Mouse (Mus musculus): ENCODE measurements around the gene Car14. TPM values are rescaled to one million over a fixed set of nuclear protein-coding genes. Genes with fewer than 3 reads are reported as not detected.
A peak's percentile ranks its signal among the peaks of the same experiment; 100 is the strongest.
"Not testable (repeated sequence)": the region's sequence is repeated elsewhere in the genome, so short reads cannot be mapped to it uniquely, and the experiment has no call there.

The Car14 gene
- polyA plus RNA-seq, 1 experiment from 2014 or later, result 10.6 TPM

DNA sequence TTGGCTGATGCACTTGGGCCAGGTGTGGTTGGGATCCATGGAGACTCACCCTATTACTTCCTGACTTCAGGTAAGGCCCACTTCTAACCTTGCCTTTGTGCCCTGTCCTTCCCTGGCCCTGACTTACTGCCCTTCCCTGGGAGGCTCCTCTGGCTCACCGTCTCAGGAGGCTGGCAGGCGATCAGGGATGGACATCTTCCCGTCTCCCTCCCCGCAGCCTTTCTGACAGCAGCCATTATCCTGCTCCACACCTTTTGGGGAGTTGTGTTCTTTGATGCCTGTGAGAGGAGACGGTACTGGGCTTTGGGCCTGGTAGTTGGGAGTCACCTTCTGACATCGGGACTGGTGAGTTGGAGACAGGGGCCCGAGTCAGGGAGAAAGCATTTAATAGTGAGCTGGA lies 9.0 kb downstream of the Car14 start:
- not testable (repeated sequence) for H3K4me3 ChIP-seq, H3K9me3 ChIP-seq

DNA sequence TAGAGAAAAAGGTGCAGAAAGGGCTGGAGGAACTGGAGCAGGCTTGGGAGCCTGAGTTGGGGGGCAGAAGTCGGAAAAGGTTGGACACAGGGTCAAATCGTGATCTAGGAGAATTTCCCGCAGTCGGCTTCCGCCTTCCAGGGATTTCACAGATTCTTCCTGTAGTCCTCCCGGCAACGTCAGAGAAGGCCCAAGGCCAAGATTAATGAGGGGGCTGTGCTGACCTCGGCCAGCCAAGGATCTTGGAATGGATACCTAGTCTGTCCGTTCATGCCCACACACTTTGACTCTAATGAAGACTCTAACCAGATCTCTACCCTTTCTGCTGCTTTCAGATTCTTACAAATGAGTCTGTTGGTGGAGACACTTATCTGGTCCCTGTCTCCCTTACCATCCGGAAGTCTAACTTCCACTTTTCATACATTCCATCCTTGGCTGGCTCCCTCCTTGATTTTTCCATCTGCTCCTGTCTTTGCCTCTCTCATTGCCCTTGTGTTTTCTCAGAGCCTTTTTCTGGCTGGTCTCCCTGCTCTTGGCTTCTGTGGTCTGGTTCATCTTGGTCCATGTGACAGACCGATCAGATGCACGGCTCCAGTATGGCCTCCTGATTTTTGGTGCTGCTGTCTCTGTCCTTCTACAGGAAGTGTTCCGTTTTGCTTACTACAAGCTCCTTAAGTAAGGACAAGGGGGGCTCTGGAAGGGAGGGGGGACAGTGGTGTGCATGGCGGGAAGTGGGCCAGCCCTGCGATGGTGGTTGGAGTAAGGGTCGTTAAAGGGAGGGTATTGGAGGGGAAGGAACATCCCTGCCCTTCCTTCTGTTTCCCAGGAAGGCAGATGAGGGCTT lies 10.0 kb downstream of the Car14 start:
- Histone ChIP-seq H3K4me3 (peak overlapping the region; percentile 61), H3K9ac (peak overlapping the region; percentile 69), H3K36me3 (replicated peaks) (no peaks in the 10 kb centered on the region), H3K27me3 (replicated peaks) (no peaks in the 10 kb centered on the region), H3K27ac (peak overlapping the region; percentile 79), H3K4me2 (peak overlapping the region; percentile 67), H3K9me3 (no peaks in the 10 kb centered on the region), H3K4me1 (peaks cover 21% of the 10 kb centered on the region)
- WGBS, result 22% methylated on average over 16 of the region's 16 CpGs
- no peak; the same call in 1 of the 2 replicates for ATAC-seq (replicated peaks)

More for the DNA sequence above, 9.0 kb downstream of the Car14 start:
- not testable (repeated sequence) for H3K4me2 ChIP-seq; H3K9ac ChIP-seq; H3K27me3 ChIP-seq (replicated peaks); H3K27ac ChIP-seq; ATAC-seq (replicated peaks); H3K36me3 ChIP-seq (replicated peaks)
- 87% methylated on average over 7 of the region's 7 CpGs for WGBS
- H3K4me1 ChIP-seq, result peaks cover 21% of the 10 kb centered on the region

DNA sequence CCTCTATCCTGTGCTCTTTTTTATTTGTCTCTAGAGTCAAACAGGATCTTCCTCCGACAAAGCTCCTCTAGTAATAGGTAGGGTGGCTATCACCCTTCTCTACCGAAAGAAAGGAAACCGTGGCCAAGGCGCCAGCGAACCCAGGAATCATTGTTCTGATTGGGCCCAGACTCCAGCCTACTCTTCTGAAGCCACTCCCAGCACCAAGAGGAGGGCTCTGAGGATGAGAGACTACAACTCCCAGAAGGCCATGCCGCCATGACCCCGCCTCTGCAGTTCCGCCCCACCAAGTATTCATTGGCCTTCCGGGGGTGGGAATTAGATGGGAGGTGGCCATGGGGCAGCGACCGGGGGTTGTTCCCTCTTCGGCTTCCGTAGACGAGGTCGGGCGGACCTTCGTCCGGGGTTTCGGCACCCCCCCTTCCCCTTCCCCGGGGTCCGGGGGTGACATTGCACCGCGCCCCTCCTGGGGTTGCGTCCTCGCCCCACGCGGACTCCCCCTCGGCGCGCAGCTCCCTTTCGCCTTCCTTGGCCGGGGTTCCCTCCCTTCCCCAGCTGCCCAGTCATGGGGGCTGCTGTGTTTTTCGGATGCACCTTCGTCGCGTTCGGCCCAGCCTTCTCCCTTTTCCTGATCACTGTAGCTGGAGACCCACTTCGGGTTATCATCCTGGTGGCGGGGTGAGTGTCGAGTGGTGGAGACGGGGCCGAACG lies 10.7 kb downstream of the Car14 start, which contains the start of gene Aph1a:
TSS of gene Aph1a (plus strand) at position 364 of the 711 bp plus-strand sequence.
- peak; percentile 98 for ATAC-seq (replicated peaks)
- peak within 1 kb of the TSS; percentile 69 for H3K9ac ChIP-seq
- H3K36me3 ChIP-seq (replicated peaks); H3K9me3 ChIP-seq; H3K27me3 ChIP-seq (replicated peaks): not testable (repeated sequence)
- 0% methylated on average over 34 of the region's 43 CpGs for WGBS
- peak within 1 kb of the TSS; percentile 79 for H3K27ac ChIP-seq
- peak within 1 kb of the TSS; percentile 61 for H3K4me3 ChIP-seq
- H3K4me2 ChIP-seq, result peak within 1 kb of the TSS; percentile 67
- H3K4me1 ChIP-seq, result peaks cover 21% of the 10 kb centered on the region

DNA sequence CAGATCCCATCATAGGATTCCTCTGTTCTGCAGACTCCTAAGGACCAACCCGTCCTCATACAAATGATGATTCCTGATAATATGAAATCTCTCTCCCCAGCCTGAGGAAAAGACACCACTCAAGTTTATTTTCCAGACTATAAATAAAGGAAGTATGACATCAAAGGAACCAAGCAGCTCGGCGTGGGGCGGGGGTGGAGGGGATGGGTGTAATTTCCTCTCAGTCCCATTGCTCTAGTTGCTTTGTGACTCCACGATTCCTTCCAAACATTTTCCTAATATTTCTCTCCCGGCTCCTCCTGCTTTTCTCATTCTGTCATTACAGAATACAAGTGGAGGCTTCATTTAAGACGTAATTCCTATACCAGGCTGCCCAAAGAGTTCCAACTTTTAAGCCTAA lies 11.4 kb downstream of the Car14 start:
- Histone ChIP-seq H3K4me1 (peaks cover 21% of the 10 kb centered on the region), H3K27me3 (replicated peaks) (no peaks in the 10 kb centered on the region), H3K9ac (peak overlapping the region; percentile 35), H3K36me3 (replicated peaks) (no peaks in the 10 kb centered on the region), H3K4me2 (peak overlapping the region; percentile 67), H3K9me3 (no peaks in the 10 kb centered on the region), H3K27ac (peak overlapping the region; percentile 79), H3K4me3 (peak overlapping the region; percentile 61)
- WGBS, result 24% methylated on average over 7 of the region's 7 CpGs
- ATAC-seq (replicated peaks), result no peak; the same call in 1 of the 2 replicates

DNA sequence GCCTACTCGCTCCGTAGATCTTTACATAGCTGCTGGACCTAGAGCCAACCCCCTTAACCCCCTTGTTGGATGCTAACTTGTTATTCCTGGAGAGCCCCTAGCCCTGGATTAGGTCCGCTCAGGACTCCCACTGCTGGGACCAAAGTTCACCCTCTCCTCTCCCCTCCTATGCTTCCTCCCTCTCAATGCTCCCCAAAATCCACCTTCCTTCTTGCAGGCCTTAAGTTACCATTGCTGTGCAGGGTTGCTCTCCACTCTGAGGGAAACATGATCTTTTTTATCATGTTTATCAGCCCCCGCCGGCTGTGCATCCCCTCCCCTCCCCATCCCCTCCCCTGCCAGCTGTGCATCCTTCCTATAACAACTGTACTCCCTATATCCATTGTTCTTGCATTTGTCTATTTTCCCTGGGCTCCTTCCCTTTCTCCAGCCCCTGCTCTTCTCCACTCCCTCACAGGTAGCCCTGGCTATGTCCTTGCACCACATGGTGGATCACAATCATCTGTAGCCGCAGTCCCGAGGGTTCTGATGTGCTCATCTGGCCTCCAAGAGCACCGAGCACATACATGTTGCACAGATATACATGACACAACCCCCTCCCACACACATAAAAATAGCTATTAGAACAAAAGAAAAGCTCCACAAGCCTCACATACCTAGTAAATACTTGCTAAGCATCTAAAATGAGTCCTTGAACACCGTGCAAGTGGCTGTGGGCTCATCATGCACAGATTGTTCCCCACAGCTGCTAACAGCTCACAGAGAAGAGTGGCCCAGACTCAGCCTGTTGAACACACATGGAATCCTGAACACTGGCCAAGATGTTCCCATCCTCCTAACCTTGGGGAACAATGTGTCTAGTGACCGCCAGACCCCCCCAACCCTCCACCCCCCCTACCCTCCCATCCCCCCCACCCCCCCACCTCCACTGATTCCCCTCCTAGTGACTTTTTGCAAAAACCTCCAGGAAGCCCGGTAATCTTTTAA lies 12.1 kb downstream of the Car14 start:
- Histone ChIP-seq H3K4me2 (no peak overlapping the region), H3K27ac (peak overlapping the region; percentile 79), H3K9me3 (no peaks in the 10 kb centered on the region), H3K36me3 (replicated peaks) (no peaks in the 10 kb centered on the region), H3K4me1 (peaks cover 21% of the 10 kb centered on the region), H3K4me3 (no peak overlapping the region), H3K27me3 (replicated peaks) (no peaks in the 10 kb centered on the region), H3K9ac (no peak overlapping the region)
- 40% methylated on average over 11 of the region's 11 CpGs for WGBS
- no peak for ATAC-seq (replicated peaks)

DNA sequence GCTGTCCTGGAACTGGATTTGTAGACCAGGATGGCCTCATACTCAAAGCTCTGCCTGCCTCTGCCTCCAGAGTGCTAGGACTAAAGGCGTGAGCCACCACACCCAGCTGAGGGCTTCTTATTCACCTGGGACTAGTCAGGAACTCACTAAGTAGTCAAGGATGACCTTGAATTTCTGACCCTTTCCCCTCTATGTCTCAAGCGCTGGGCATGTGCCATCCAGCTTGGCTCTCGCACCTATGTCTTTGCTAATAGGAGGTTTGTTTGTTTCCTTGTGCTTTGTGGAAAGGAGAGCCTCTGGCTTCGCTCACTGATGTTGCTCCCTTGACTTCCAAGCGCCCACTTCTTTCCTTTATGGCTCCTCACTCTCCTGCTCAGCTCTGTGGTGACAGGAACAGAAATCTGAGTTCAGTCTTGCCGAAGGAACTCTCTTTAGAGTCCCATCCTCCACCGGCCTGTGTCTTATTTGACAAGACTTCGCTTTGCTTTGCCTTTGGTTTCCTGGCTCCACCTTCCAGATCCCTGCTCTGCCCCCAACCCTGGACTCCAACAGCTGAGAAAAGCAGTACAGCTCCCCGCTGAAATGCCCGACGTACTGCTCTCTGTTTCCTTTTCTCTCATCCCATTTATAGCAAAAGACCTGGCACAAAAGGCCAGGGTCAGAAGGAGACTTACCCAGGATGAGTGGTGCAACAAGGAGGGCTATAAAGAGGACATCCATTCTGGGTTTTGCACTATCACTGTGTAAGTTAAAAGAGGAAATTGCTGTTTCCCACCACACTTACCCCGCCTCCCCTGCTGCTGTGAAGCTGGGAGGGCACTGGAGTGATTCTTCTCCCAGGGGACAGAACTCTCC lies 13.1 kb downstream of the Car14 start, which contains the start of gene BC028528:
TSS of gene BC028528 (minus strand) at position 795 of the 855 bp plus-strand sequence.
- ATAC-seq (replicated peaks), result no peak
- H3K4me2 ChIP-seq, result no peak within 1 kb of the TSS
- H3K9ac ChIP-seq, result no peak within 1 kb of the TSS
- H3K4me3 ChIP-seq, result 0 out of 2 replicates have a peak within 1 kb of the TSS, but pooled peaks have one; percentile 5
- H3K4me1 ChIP-seq, result peaks cover 21% of the 10 kb centered on the region
- no peaks in the 10 kb centered on the region for H3K9me3 ChIP-seq
- no peaks in the 10 kb centered on the region for H3K36me3 ChIP-seq (replicated peaks)
- H3K27me3 ChIP-seq (replicated peaks), result no peaks in the 10 kb centered on the region
- WGBS, result 26% methylated on average over 12 of the region's 12 CpGs
- peak within 1 kb of the TSS; percentile 79 for H3K27ac ChIP-seq

DNA sequence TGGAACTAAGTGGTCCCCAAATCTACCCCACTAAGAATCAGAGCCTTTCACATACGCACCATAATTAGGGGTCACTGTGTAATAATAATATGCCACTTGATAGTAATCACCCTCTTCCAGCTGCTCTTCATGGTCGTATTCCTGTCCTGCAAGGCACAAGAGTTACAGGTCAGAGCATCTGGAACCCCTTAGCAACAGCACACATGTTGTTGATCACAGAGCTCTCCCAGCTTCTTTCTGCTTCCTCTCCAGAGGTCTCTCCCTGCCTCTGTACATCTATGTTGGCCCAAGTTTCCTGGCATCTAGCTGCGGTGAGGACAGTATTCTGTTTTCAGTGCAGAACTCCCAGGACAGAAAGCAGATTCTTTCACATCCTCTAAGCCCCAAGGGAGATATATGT lies 14.8 kb downstream of the Car14 start:
- ATAC-seq (replicated peaks), result no peak
- 84% methylated on average over 3 of the region's 3 CpGs for WGBS
- H3K4me2 ChIP-seq, result no peak overlapping the region
- H3K27me3 ChIP-seq (replicated peaks), result no peaks in the 10 kb centered on the region
- H3K27ac ChIP-seq, result no peak overlapping the region
- no peak overlapping the region for H3K9ac ChIP-seq
- H3K4me1 ChIP-seq, result peaks cover 8% of the 10 kb centered on the region
- H3K4me3 ChIP-seq, result no peak overlapping the region
- H3K9me3 ChIP-seq, result no peaks in the 10 kb centered on the region
- no peaks in the 10 kb centered on the region for H3K36me3 ChIP-seq (replicated peaks)

DNA sequence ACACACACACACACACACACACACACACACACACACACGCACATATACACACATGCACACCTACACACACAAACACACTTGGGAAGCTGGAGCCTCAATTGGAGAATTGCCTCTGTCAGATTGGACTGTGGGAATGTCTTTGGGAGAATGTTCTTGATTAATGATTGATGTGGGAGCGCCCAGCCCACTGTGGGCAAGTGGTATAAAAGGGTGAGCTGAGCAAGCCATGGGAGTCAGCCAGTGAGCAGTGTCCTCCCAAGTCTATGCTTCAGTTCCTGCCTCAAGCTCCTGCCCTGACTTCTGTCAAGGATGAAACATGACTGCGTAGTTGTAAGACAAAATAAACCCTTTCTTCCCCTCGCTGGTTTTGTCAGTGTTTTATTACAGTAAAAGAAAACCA lies 16.9 kb downstream of the Car14 start:
- H3K4me3 ChIP-seq, result no peak overlapping the region
- no peaks in the 10 kb centered on the region for H3K9me3 ChIP-seq
- no peaks in the 10 kb centered on the region for H3K27me3 ChIP-seq (replicated peaks)
- H3K4me2 ChIP-seq, result no peak overlapping the region
- no peak for ATAC-seq (replicated peaks)
- H3K4me1 ChIP-seq, result peaks cover 5% of the 10 kb centered on the region
- H3K27ac ChIP-seq, result no peak overlapping the region
- 80% methylated on average over 4 of the region's 4 CpGs for WGBS
- no peak overlapping the region for H3K9ac ChIP-seq
- no peaks in the 10 kb centered on the region for H3K36me3 ChIP-seq (replicated peaks)

DNA sequence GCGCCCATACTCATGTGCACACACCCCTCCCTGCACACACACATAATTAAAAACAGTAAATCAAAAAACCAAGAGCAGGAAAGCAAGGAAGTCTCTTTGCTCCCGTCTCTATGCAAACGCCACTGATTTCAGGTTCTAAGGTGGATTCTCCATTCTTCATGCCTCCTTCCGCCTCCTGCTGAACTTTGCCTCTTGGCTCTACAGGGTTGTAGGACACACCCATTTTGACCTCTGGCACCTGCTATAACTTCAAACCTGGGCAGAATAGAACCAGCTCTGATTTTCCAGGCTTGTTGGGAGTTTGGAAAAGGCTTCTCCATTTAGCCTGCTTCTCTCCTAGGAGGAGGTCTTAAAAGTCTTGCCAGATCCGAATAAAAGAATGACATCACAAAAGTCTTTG lies 20.1 kb downstream of the Car14 start:
- no peak overlapping the region for H3K4me3 ChIP-seq
- ATAC-seq (replicated peaks), result no peak

DNA sequence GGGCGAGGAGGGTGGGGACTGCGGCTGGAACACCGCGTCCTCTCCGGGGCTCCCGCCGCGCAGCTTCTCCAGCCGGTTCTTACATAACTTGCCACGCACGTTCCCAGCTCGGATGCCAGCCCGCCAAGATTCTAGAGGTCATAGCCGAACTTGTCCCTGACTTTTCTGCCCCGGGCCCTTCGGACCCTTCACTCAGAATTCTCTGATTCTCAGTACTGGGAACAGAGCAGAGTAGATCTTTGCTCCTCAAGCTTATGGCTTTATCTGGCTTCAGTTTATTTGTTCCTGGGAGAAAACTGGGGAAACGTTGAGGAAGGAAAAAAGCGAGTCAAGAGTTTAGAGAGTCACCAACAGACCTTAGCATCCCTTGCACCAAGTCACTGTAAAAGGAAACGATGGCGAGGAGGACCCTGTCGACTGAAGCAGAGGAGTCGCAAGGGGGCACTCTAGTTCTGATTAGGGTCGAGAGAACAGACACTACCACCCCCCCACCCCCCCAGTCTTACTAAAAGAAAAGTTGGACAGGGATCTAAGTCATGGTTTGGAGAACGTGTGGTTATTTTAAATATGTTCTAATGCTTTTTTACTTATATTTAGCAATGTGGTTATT lies 21.6 kb downstream of the Car14 start:
- Histone ChIP-seq H3K9ac (peak overlapping the region; percentile 19; the same call in 1 of the 2 replicates), H3K4me2 (peak overlapping the region; percentile 99), H3K36me3 (replicated peaks) (no peaks in the 10 kb centered on the region), H3K4me3 (peak overlapping the region; percentile 51), H3K27ac (no peak overlapping the region), H3K9me3 (no peaks in the 10 kb centered on the region), H3K4me1 (peaks cover 16% of the 10 kb centered on the region), H3K27me3 (replicated peaks) (0 out of 2 replicates have a peak, but pooled peaks cover 6% of the 10 kb centered on the region)
- 2% methylated on average over 24 of the region's 24 CpGs for WGBS
- no peak for ATAC-seq (replicated peaks)

More for the DNA sequence above, 20.1 kb downstream of the Car14 start:
- H3K4me1 ChIP-seq, result peaks cover 16% of the 10 kb centered on the region
- H3K9me3 ChIP-seq, result no peaks in the 10 kb centered on the region
- H3K36me3 ChIP-seq (replicated peaks), result no peaks in the 10 kb centered on the region
- 0 out of 2 replicates have a peak, but pooled peaks cover 6% of the 10 kb centered on the region for H3K27me3 ChIP-seq (replicated peaks)
- no peak overlapping the region for H3K4me2 ChIP-seq
- WGBS, result 85% methylated on average over 5 of the region's 5 CpGs
- H3K27ac ChIP-seq, result no peak overlapping the region
- H3K9ac ChIP-seq, result no peak overlapping the region
